Mouse (Mus musculus) kidney, embryonic 16.5 days (tissue): ENCODE results near the gene Pou6f1. TPM values are rescaled to one million over a fixed set of nuclear protein-coding genes. Genes with fewer than 3 reads are reported as not detected.
A peak's percentile ranks its signal among the peaks of the same experiment; 100 is the strongest.

Experiments used
- ATAC-seq: fragments of 200-750 bp; cut with Nextera tagmentation; 2 replicates; pipeline ENCODE4 v1.8.0; 2017; ENCODE audit warnings: moderate TSS enrichment; ENCODE audit not compliant: low FRiP score, low TSS enrichment
- H3K27ac ChIP-seq: fragments of 300-500 bp; sonication (generic); 2 replicates; pipeline ENCODE4 v1.5.1; 2014; ENCODE audit warnings: low read length
- H3K27me3 ChIP-seq: fragments of 300-500 bp; sonication (generic); 2 replicates; pipeline ENCODE4 v1.6.1; 2014; ENCODE audit warnings: low read length, control low read depth, mixed read lengths; ENCODE audit not compliant: insufficient read depth
- H3K36me3 ChIP-seq: fragments of 300-500 bp; sonication (generic); 2 replicates; pipeline ENCODE4 v1.6.1; 2014; ENCODE audit warnings: low read length, control low read depth, mixed read lengths; ENCODE audit not compliant: insufficient read depth
- H3K4me1 ChIP-seq: fragments of 300-500 bp; sonication (generic); 2 replicates; pipeline ENCODE4 v1.6.1; 2014; ENCODE audit warnings: low read length, control low read depth, mixed read lengths; ENCODE audit not compliant: insufficient read depth
- H3K4me2 ChIP-seq: fragments of 300-500 bp; sonication (generic); replicated peaks from 2 replicates; pipeline ENCODE4 v1.6.1; 2014; ENCODE audit warnings: low read depth, low read length
- H3K4me3 ChIP-seq: fragments of 300-500 bp; sonication (generic); 2 replicates; pipeline ENCODE4 v1.5.1; 2014; ENCODE audit warnings: mild to moderate bottlenecking, low read length
- H3K9ac ChIP-seq: fragments of 300-500 bp; sonication (generic); replicated peaks from 2 replicates; pipeline ENCODE4 v1.6.1; 2014; ENCODE audit warnings: low read length
- H3K9me3 ChIP-seq: fragments of 300-500 bp; sonication (generic); 2 replicates; pipeline ENCODE4 v1.6.1; 2016; ENCODE audit warnings: low read length, control low read depth
- WGBS: fragments of 180-500 bp; shearing (Covaris S2); extraction: QIAGEN DNeasy Blood & Tissue Kit; methylation state at CpG from one replicate; pipeline ENCODE4 v1.1.7; 2014; 5-methylcytosine and 5-hydroxymethylcytosine counted together
- polyA plus RNA-seq: library from polyadenylated mRNA; unstranded; fragments of >200 nt; fragmentation: Nextera tagmentation; extraction: Ambion mirVana; gene quantifications from 2 replicates; pipeline ENCODE4 v1.2.1, GENCODE M21; 2015

The Pou6f1 gene
- polyA plus RNA-seq, 1 experiment from 2014 or later = 10.1 TPM

GRCm38 (mm10) chr15:100587166-100587565 lies 12.6 kb downstream of the Pou6f1 start:
- Histone ChIP-seq H3K4me3 (no peak overlapping the region), H3K9ac (no peak overlapping the region), H3K27me3 (no peaks in the 10 kb centered on the region), H3K27ac (no peak overlapping the region), H3K36me3 (peaks cover 17% of the 10 kb centered on the region; the same call in 1 of the 2 replicates), H3K4me2 (no peak overlapping the region), H3K4me1 (no peaks in the 10 kb centered on the region), H3K9me3 (no peaks in the 10 kb centered on the region)
- peak; percentile 78 for ATAC-seq
- WGBS = 56% methylated on average over 4 of the region's 4 CpGs

GRCm38 (mm10) chr15:100585931-100586330 lies 13.9 kb downstream of the Pou6f1 start:
- Histone ChIP-seq H3K9ac (no peak overlapping the region), H3K4me3 (no peak overlapping the region), H3K36me3 (peaks cover 17% of the 10 kb centered on the region; the same call in 1 of the 2 replicates), H3K9me3 (no peaks in the 10 kb centered on the region), H3K4me1 (no peaks in the 10 kb centered on the region), H3K27me3 (no peaks in the 10 kb centered on the region), H3K4me2 (no peak overlapping the region), H3K27ac (no peak overlapping the region)
- ATAC-seq = no peak
- WGBS = 94% methylated on average over 16 of the region's 16 CpGs

DNA sequence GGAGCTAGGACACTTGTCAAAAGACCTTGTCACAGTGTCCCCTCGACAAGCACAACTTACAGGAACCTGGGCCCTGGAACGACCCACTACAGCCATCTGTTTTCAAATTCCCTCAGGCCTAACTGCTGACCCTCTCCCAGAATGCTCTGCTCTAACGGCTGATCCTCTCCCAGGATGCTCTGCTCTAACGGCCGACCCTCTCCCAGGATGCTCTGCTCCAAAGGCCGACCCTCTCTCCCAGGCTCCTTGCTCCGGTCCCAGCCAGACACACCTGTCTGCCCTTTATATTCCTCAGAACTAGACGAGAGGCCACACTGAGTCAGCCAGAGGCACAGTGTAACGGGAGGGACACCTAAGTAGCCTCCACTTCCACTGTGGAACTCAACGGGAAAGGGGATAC lies 19.7 kb downstream of the Pou6f1 start:
- Histone ChIP-seq H3K36me3 (peaks cover 3% of the 10 kb centered on the region; the same call in 1 of the 2 replicates), H3K27ac (no peak overlapping the region), H3K4me2 (no peak overlapping the region), H3K9me3 (no peaks in the 10 kb centered on the region), H3K4me1 (0 out of 2 replicates have a peak, but pooled peaks cover 3% of the 10 kb centered on the region), H3K27me3 (no peaks in the 10 kb centered on the region), H3K4me3 (no peak overlapping the region), H3K9ac (no peak overlapping the region)
- no peak for ATAC-seq
- 89% methylated on average over 10 of the region's 10 CpGs for WGBS

DNA sequence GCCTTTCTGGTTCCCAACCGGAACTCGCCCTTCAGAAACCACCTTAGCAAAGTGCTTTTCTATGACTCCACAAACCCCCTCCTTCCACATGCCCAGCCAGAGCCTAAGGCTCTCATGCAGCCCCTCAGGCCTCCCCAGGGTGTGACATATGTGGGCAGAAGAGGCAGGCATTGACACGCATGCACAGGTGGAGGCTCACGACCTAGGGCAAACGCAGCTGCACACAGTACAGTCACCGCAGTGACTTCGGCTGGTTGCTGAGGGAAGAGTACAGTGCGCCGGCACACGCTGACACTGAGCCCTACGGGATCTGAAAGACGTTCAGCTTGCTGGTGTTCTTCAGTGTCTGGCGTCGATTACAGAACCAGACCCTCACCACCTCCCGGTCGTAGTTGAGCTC lies 21.8 kb downstream of the Pou6f1 start:
- Histone ChIP-seq H3K27me3 (no peaks in the 10 kb centered on the region), H3K4me3 (no peak overlapping the region), H3K9ac (no peak overlapping the region), H3K27ac (no peak overlapping the region), H3K4me2 (no peak overlapping the region), H3K4me1 (0 out of 2 replicates have a peak, but pooled peaks cover 8% of the 10 kb centered on the region), H3K36me3 (peaks cover 3% of the 10 kb centered on the region; the same call in 1 of the 2 replicates), H3K9me3 (no peaks in the 10 kb centered on the region)
- 87% methylated on average over 16 of the region's 16 CpGs for WGBS
- no peak for ATAC-seq

GRCm38 (mm10) chr15:100576810-100577209 lies 23.0 kb downstream of the Pou6f1 start:
- Histone ChIP-seq H3K9me3 (no peaks in the 10 kb centered on the region), H3K36me3 (peaks cover 3% of the 10 kb centered on the region; the same call in 1 of the 2 replicates), H3K9ac (no peak overlapping the region), H3K27ac (no peak overlapping the region), H3K4me3 (no peak overlapping the region), H3K4me1 (0 out of 2 replicates have a peak, but pooled peaks cover 8% of the 10 kb centered on the region), H3K27me3 (no peaks in the 10 kb centered on the region), H3K4me2 (no peak overlapping the region)
- WGBS = 75% methylated on average over 6 of the region's 6 CpGs
- ATAC-seq = no peak

DNA sequence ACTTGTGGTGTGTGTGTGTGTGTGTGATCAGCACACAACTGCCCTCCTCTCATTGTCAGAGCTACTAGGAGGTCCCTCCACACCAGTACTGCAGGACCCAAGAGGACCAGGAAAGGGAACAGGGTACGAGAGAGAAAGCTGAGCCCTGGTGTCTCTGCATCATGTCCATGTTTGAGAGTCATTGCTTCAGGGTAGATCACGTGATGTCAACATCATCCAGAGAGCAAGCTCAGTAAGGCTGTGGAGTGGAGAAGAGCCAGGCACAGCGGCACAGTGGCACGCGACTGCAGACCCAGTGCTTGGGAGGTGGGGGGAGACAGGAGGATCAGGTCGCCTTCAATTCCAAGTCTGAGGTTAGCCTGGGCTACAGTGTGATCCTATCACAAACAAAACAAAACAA lies 23.4 kb downstream of the Pou6f1 start:
- 91% methylated on average over 6 of the region's 6 CpGs for WGBS

GRCm38 (mm10) chr15:100575366-100575765 lies 24.4 kb downstream of the Pou6f1 start:
- peaks cover 3% of the 10 kb centered on the region; the same call in 1 of the 2 replicates for H3K36me3 ChIP-seq
- 0 out of 2 replicates have a peak, but pooled peaks cover 8% of the 10 kb centered on the region for H3K4me1 ChIP-seq
- H3K4me3 ChIP-seq = no peak overlapping the region
- H3K9ac ChIP-seq = no peak overlapping the region
- H3K27me3 ChIP-seq = no peaks in the 10 kb centered on the region
- H3K9me3 ChIP-seq = no peaks in the 10 kb centered on the region
- H3K27ac ChIP-seq = peak overlapping the region; percentile 4; the same call in 1 of the 2 replicates
- H3K4me2 ChIP-seq = no peak overlapping the region
- no peak for ATAC-seq
- 80% methylated on average over 12 of the region's 12 CpGs for WGBS

More for the DNA sequence above, 23.4 kb downstream of the Pou6f1 start:
- no peak for ATAC-seq
- Histone ChIP-seq H3K4me1 (0 out of 2 replicates have a peak, but pooled peaks cover 8% of the 10 kb centered on the region), H3K36me3 (peaks cover 3% of the 10 kb centered on the region; the same call in 1 of the 2 replicates), H3K9me3 (no peaks in the 10 kb centered on the region), H3K4me2 (no peak overlapping the region), H3K9ac (no peak overlapping the region), H3K4me3 (no peak overlapping the region), H3K27me3 (no peaks in the 10 kb centered on the region), H3K27ac (no peak overlapping the region)

DNA sequence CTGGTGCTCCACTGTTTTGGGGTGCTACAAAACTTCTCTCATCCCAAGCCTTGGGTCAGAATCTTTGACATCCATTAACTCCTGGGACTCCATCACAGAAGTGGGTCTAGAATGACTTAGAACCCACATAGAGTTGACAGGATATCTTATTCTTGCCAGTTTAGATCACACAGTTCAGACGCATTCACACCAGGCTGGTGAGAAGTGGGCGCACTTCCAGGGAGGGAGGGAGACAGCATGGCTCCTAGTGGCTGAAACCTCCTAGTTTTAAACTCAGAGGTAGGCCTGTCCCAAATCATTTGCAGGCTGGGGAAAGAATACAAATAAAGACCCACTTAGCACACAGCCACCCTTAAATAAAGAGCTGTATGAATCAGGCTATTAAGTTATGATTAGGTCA lies 25.4 kb downstream of the Pou6f1 start:
- H3K4me1 ChIP-seq = 0 out of 2 replicates have a peak, but pooled peaks cover 8% of the 10 kb centered on the region
- WGBS = 81% methylated on average over 2 of the region's 2 CpGs
- H3K36me3 ChIP-seq = no peaks in the 10 kb centered on the region
- H3K27ac ChIP-seq = peak overlapping the region; percentile 68
- no peak overlapping the region for H3K4me2 ChIP-seq
- no peak for ATAC-seq
- no peak overlapping the region for H3K9ac ChIP-seq
- H3K27me3 ChIP-seq = no peaks in the 10 kb centered on the region
- no peak overlapping the region for H3K4me3 ChIP-seq
- no peaks in the 10 kb centered on the region for H3K9me3 ChIP-seq

- no peaks in the 10 kb centered on the region for H3K9me3 ChIP-seq
- H3K4me3 ChIP-seq = no peak overlapping the region
- 0 out of 2 replicates have a peak, but pooled peaks cover 8% of the 10 kb centered on the region for H3K4me1 ChIP-seq
- H3K9ac ChIP-seq = no peak overlapping the region
- WGBS = 40% methylated on average over 6 of the region's 6 CpGs
- H3K27me3 ChIP-seq = no peaks in the 10 kb centered on the region
- ATAC-seq = peak; percentile 54; the same call in 1 of the 2 replicates
- no peak overlapping the region for H3K4me2 ChIP-seq
- H3K27ac ChIP-seq = peak overlapping the region; percentile 68
- no peaks in the 10 kb centered on the region for H3K36me3 ChIP-seq
Observed at GRCm38 (mm10) chr15:100573946-100574345, 25.8 kb downstream of the Pou6f1 start.

- no peak overlapping the region for H3K4me2 ChIP-seq
- 0 out of 2 replicates have a peak, but pooled peaks cover 5% of the 10 kb centered on the region for H3K4me1 ChIP-seq
- H3K27ac ChIP-seq = no peak overlapping the region
- ATAC-seq = no peak
- WGBS = 41% methylated on average over 3 of the region's 3 CpGs
- H3K9ac ChIP-seq = no peak overlapping the region
- H3K4me3 ChIP-seq = no peak overlapping the region
- H3K36me3 ChIP-seq = no peaks in the 10 kb centered on the region
- no peaks in the 10 kb centered on the region for H3K27me3 ChIP-seq
- no peaks in the 10 kb centered on the region for H3K9me3 ChIP-seq
Observed at GRCm38 (mm10) chr15:100569239-100569638, 30.5 kb downstream of the Pou6f1 start.
